Mouse (Mus musculus) heart, adult 2 months (tissue): ENCODE measurements around the gene Zfhx3. TPM values are rescaled to one million over a fixed set of nuclear protein-coding genes. Genes with fewer than 3 reads are reported as not detected.

Experiments used
- DNase-seq, 2 experiments: peaks; one replicate each; pipeline ENCODE4 v3.0.0; 2021
- H3K27ac ChIP-seq: fragments of 200-600 bp; 2 replicates; pipeline ENCODE4 v1.8.1; 2022
- H3K27me3 ChIP-seq: fragments of 200-500 bp; 2 replicates; pipeline ENCODE4 v1.6.1; 2012; ENCODE audit warnings: mild to moderate bottlenecking, low read length, inconsistent platforms, mixed read lengths; ENCODE audit not compliant: control insufficient read depth, insufficient read depth
- H3K36me3 ChIP-seq: fragments of 200-500 bp; 2 replicates; pipeline ENCODE4 v1.6.1; 2012; ENCODE audit warnings: low read length, inconsistent platforms; ENCODE audit not compliant: control insufficient read depth, insufficient read depth
- H3K4me1 ChIP-seq: fragments of 200-500 bp; 2 replicates; pipeline ENCODE4 v1.6.1; 2011; ENCODE audit warnings: low read length; ENCODE audit not compliant: control insufficient read depth, insufficient read depth
- H3K4me3 ChIP-seq: fragments of 200-600 bp; 2 replicates; pipeline ENCODE4 v1.8.1; 2022
- H3K79me2 ChIP-seq: fragments of 200-500 bp; replicated peaks from 2 replicates; pipeline ENCODE4 v1.6.1; 2012; ENCODE audit warnings: mild to moderate bottlenecking, inconsistent platforms, low read length, moderate library complexity, mixed read lengths; ENCODE audit not compliant: control insufficient read depth, insufficient read depth
- H3K9ac ChIP-seq: fragments of 200-500 bp; 2 replicates; pipeline ENCODE4 v1.6.1; 2012; ENCODE audit warnings: low read depth, mild to moderate bottlenecking, control low read depth, inconsistent platforms, low read length, mixed read lengths
- CTCF ChIP-seq: fragments of 200-600 bp; IDR thresholded peaks from 2 replicates; pipeline ENCODE4 v1.8.1; 2022; ENCODE audit warnings: antibody characterized with exemption, mild to moderate bottlenecking, moderate library complexity
- EP300 ChIP-seq: fragments of 200-500 bp; IDR thresholded peaks from 2 replicates; pipeline ENCODE4 v1.6.1; 2011; ENCODE audit warnings: low read depth, low read length, control low read depth; ENCODE audit not compliant: insufficient read depth
- POLR2A ChIP-seq: fragments of 200-500 bp; IDR thresholded peaks from 2 replicates; pipeline ENCODE4 v1.6.1; 2011; ENCODE audit warnings: mild to moderate bottlenecking, low read depth, low read length, control low read depth; ENCODE audit not compliant: insufficient read depth
- WGBS: fragments of 180-500 bp; shearing (Covaris S2); methylation state at CpG from one replicate; pipeline ENCODE4 v1.1.7; 2018; 5-methylcytosine and 5-hydroxymethylcytosine counted together
- intact Hi-C: fragments of 180-260 bp; cut with DNase I; formaldehyde crosslinking; loops from one replicate; pipeline ENCODE4 v1.15.1; 2025
- polyA plus RNA-seq: library from polyadenylated mRNA; depleted of rRNA; stranded (reverse); fragments of >200 nt; gene quantifications from 2 replicates; pipeline ENCODE4 v1.2.3, GENCODE M21; 2012
- total RNA-seq, 2 experiments: library from RNA; stranded (reverse); gene quantifications; 2 replicates each; pipeline ENCODE4 v1.2.3; 2021

Gene Zfhx3
- total and polyA plus RNA-seq, 3 experiments: 1.8 to 8.3 (median 6.9) TPM

GRCm38 (mm10) chr8:108034726-108035125 lies 92.3 kb downstream of the Zfhx3 start:
- no peaks in the 10 kb centered on the region for H3K36me3 ChIP-seq
- intact Hi-C loops: no loop called here
- TF ChIP-seq CTCF: no peak
- TF ChIP-seq EP300: no peak
- TF ChIP-seq POLR2A: no peak
- no peaks in the 10 kb centered on the region for H3K27me3 ChIP-seq
- H3K79me2 ChIP-seq: no peaks in the 10 kb centered on the region
- no peaks in the 10 kb centered on the region for H3K4me1 ChIP-seq
- WGBS: 68% methylated on average over 6 of the region's 6 CpGs
- no peak overlapping the region for H3K4me3 ChIP-seq
- no peak overlapping the region for H3K9ac ChIP-seq
- H3K27ac ChIP-seq: no peak overlapping the region
- DNase-seq: no peak

GRCm38 (mm10) chr8:108043618-108044017 lies 101.2 kb downstream of the Zfhx3 start:
- intact Hi-C loops: no loop called here
- Histone ChIP-seq H3K4me1 (no peaks in the 10 kb centered on the region), H3K4me3 (no peak overlapping the region), H3K27ac (no peak overlapping the region), H3K36me3 (no peaks in the 10 kb centered on the region), H3K9ac (no peak overlapping the region), H3K27me3 (no peaks in the 10 kb centered on the region), H3K79me2 (no peaks in the 10 kb centered on the region)
- no peak for DNase-seq
- WGBS: 75% methylated on average over 4 of the region's 4 CpGs
- TF ChIP-seq CTCF (no peak), POLR2A (no peak)

GRCm38 (mm10) chr8:108044185-108044584 lies 101.7 kb downstream of the Zfhx3 start:
- Histone ChIP-seq H3K27me3 (no peaks in the 10 kb centered on the region), H3K27ac (no peak overlapping the region), H3K36me3 (no peaks in the 10 kb centered on the region), H3K79me2 (no peaks in the 10 kb centered on the region), H3K4me3 (no peak overlapping the region), H3K9ac (no peak overlapping the region), H3K4me1 (no peaks in the 10 kb centered on the region)
- intact Hi-C loops: no loop called here
- TF ChIP-seq EP300 (no peak), CTCF (no peak), POLR2A (no peak)
- 76% methylated on average over 3 of the region's 3 CpGs for WGBS
- DNase-seq: no peak

GRCm38 (mm10) chr8:108056241-108056640 lies 113.8 kb downstream of the Zfhx3 start:
- no peaks in the 10 kb centered on the region for H3K79me2 ChIP-seq
- H3K27ac ChIP-seq: no peak overlapping the region
- H3K36me3 ChIP-seq: no peaks in the 10 kb centered on the region
- 51% methylated on average over 5 of the region's 5 CpGs for WGBS
- no peak overlapping the region for H3K9ac ChIP-seq
- no peak overlapping the region for H3K4me3 ChIP-seq
- TF ChIP-seq POLR2A (no peak), CTCF (no peak), EP300 (no peak)
- no peaks in the 10 kb centered on the region for H3K27me3 ChIP-seq
- intact Hi-C loops: no loop called here
- no peak for DNase-seq
- no peaks in the 10 kb centered on the region for H3K4me1 ChIP-seq

GRCm38 (mm10) chr8:108061972-108062371 lies 119.5 kb downstream of the Zfhx3 start:
- intact Hi-C loops: no loop called here
- Histone ChIP-seq H3K9ac (no peak overlapping the region), H3K4me3 (no peak overlapping the region), H3K36me3 (no peaks in the 10 kb centered on the region), H3K27me3 (no peaks in the 10 kb centered on the region), H3K27ac (no peak overlapping the region), H3K4me1 (no peaks in the 10 kb centered on the region), H3K79me2 (no peaks in the 10 kb centered on the region)
- DNase-seq: no peak
- 79% methylated on average over 12 of the region's 12 CpGs for WGBS
- TF ChIP-seq EP300 (no peak), CTCF (no peak), POLR2A (no peak)

GRCm38 (mm10) chr8:108067111-108067510 lies 124.7 kb downstream of the Zfhx3 start:
- H3K4me3 ChIP-seq: no peak overlapping the region
- DNase-seq: no peak
- no peak overlapping the region for H3K27ac ChIP-seq
- TF ChIP-seq CTCF (no peak), POLR2A (no peak), EP300 (no peak)
- no peaks in the 10 kb centered on the region for H3K4me1 ChIP-seq
- intact Hi-C loops: no loop called here
- H3K9ac ChIP-seq: no peak overlapping the region
- H3K79me2 ChIP-seq: no peaks in the 10 kb centered on the region
- no peaks in the 10 kb centered on the region for H3K27me3 ChIP-seq
- H3K36me3 ChIP-seq: no peaks in the 10 kb centered on the region
- WGBS: 89% methylated on average over 6 of the region's 6 CpGs
